Mouse (Mus musculus): ENCODE data around the gene Gas1. TPM values are rescaled to one million over a fixed set of nuclear protein-coding genes. Genes with fewer than 3 reads are reported as not detected.

Gene Gas1
- polyA plus RNA-seq, 1 experiment from 2014 or later, result 35.4 TPM

- ATAC-seq (ENCODE audit: insufficient read depth, low FRiP score), result peak; percentile 78; the same call in 1 of the 2 replicates
- H3K9ac ChIP-seq (ENCODE audit: low read length), result no peak overlapping the region
- no peaks in the 10 kb centered on the region for H3K36me3 ChIP-seq (ENCODE audit: control insufficient read depth, insufficient read depth, low read length)
- no peaks in the 10 kb centered on the region for H3K27me3 ChIP-seq (ENCODE audit: control insufficient read depth, insufficient read depth, low read length)
- no peak overlapping the region for H3K27ac ChIP-seq (ENCODE audit: low read length)
- H3K4me1 ChIP-seq (ENCODE audit: control insufficient read depth, insufficient read depth, low read length), result 0 out of 2 replicates have a peak, but pooled peaks cover 3% of the 10 kb centered on the region
- 22% methylated on average over 6 of the region's 6 CpGs for WGBS
- no peaks in the 10 kb centered on the region for H3K9me3 ChIP-seq (replicated peaks; ENCODE audit: control insufficient read depth, low read length)
- no peak overlapping the region for H3K4me2 ChIP-seq (ENCODE audit: low read depth, low read length)
- H3K4me3 ChIP-seq (replicated peaks; ENCODE audit: low read length), result no peak overlapping the region
Observed at GRCm38 (mm10) chr13:60193273-60193672, 16.1 kb upstream of the Gas1 start.

DNA sequence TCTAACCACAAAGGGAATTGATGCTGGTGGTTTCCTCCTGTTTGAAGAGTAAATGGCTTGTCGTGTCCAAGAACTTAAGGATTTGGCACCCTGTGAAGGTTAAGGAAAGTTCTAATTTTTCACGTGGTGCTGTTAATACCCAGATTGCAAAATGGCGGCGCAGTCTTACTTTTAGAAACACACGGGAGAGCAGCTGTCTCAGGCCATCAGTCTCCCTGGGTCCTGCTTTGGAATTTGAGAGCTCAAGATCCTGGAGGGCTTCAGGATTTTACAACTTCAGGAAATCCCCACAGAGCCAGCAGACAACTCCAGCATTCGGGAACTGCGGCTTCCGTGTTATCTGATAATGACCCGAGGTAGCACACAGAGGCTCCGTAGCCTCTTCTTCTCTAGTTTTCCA lies 12.8 kb upstream of the Gas1 start:
- Histone ChIP-seq H3K36me3 (ENCODE audit: control insufficient read depth, insufficient read depth, low read length) (no peaks in the 10 kb centered on the region), H3K4me3 (replicated peaks; ENCODE audit: low read length) (no peak overlapping the region), H3K9ac (ENCODE audit: low read length) (no peak overlapping the region), H3K9me3 (replicated peaks; ENCODE audit: control insufficient read depth, low read length) (no peaks in the 10 kb centered on the region), H3K27ac (ENCODE audit: low read length) (no peak overlapping the region), H3K27me3 (ENCODE audit: control insufficient read depth, insufficient read depth, low read length) (no peaks in the 10 kb centered on the region), H3K4me1 (ENCODE audit: control insufficient read depth, insufficient read depth, low read length) (0 out of 2 replicates have a peak, but pooled peaks cover 3% of the 10 kb centered on the region), H3K4me2 (ENCODE audit: low read depth, low read length) (no peak overlapping the region)
- ATAC-seq (ENCODE audit: insufficient read depth, low FRiP score), result no peak
- 56% methylated on average over 10 of the region's 10 CpGs for WGBS

DNA sequence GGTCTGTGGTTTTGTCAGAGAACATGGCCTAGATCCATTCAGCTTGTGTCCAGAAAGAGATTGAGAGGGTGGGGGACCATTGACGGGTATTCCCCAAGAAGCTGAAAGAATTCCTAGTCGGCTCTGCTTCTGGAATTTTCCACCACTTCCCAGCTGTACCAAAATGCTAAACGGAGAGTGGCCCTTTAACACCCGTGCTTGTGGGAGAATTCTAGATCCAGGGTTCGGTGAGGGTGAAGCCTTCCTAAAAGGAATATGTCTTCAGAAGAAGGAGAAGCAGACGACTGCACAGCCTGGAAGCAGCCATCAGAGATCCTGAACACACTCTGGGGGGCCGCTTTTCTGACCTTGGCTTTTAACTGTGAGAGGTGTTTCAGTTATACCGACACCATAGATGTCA lies 11.8 kb upstream of the Gas1 start:
- WGBS, result 76% methylated on average over 8 of the region's 8 CpGs
- Histone ChIP-seq H3K27ac (ENCODE audit: low read length) (no peak overlapping the region), H3K9me3 (replicated peaks; ENCODE audit: control insufficient read depth, low read length) (no peaks in the 10 kb centered on the region), H3K4me1 (ENCODE audit: control insufficient read depth, insufficient read depth, low read length) (0 out of 2 replicates have a peak, but pooled peaks cover 3% of the 10 kb centered on the region), H3K4me2 (ENCODE audit: low read depth, low read length) (no peak overlapping the region), H3K4me3 (replicated peaks; ENCODE audit: low read length) (no peak overlapping the region), H3K36me3 (ENCODE audit: control insufficient read depth, insufficient read depth, low read length) (no peaks in the 10 kb centered on the region), H3K27me3 (ENCODE audit: control insufficient read depth, insufficient read depth, low read length) (no peaks in the 10 kb centered on the region), H3K9ac (ENCODE audit: low read length) (no peak overlapping the region)
- ATAC-seq (ENCODE audit: insufficient read depth, low FRiP score), result no peak

- Histone ChIP-seq H3K4me3 (replicated peaks; ENCODE audit: low read length) (no peak overlapping the region), H3K9me3 (replicated peaks; ENCODE audit: control insufficient read depth, low read length) (no peaks in the 10 kb centered on the region; the same call in 1 of the 2 replicates), H3K9ac (ENCODE audit: low read length) (no peak overlapping the region), H3K4me1 (ENCODE audit: control insufficient read depth, insufficient read depth, low read length) (no peaks in the 10 kb centered on the region), H3K27ac (ENCODE audit: low read length) (no peak overlapping the region), H3K27me3 (ENCODE audit: control insufficient read depth, insufficient read depth, low read length) (no peaks in the 10 kb centered on the region), H3K36me3 (ENCODE audit: control insufficient read depth, insufficient read depth, low read length) (no peaks in the 10 kb centered on the region), H3K4me2 (ENCODE audit: low read depth, low read length) (no peak overlapping the region)
- 86% methylated on average over 2 of the region's 2 CpGs for WGBS
- no peak for ATAC-seq (ENCODE audit: insufficient read depth, low FRiP score)
Observed at GRCm38 (mm10) chr13:60187276-60187675, 10.1 kb upstream of the Gas1 start.

DNA sequence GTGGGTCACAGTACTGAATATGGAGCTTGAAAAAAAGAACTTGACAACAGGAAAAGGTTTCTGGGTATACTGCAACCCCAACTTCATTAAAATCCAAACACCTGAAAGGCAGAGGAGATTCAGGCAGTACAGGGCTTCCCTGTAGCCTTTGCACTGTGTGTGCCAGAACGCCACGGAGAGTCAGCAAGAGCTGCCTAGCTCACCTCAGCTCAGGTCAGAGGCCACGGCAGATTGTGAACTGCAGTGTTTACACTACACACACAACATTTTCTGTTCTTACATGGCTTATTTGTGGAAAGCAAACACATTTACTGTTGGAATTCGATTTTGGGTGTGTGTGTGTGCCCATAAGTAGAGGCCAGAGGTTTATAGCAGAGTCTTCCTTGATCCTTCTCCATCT lies 5.2 kb upstream of the Gas1 start:
- no peaks in the 10 kb centered on the region; the same call in 1 of the 2 replicates for H3K27me3 ChIP-seq (ENCODE audit: control insufficient read depth, insufficient read depth, low read length)
- no peak overlapping the region for H3K27ac ChIP-seq (ENCODE audit: low read length)
- no peaks in the 10 kb centered on the region; the same call in 1 of the 2 replicates for H3K9me3 ChIP-seq (replicated peaks; ENCODE audit: control insufficient read depth, low read length)
- no peaks in the 10 kb centered on the region for H3K4me1 ChIP-seq (ENCODE audit: control insufficient read depth, insufficient read depth, low read length)
- H3K9ac ChIP-seq (ENCODE audit: low read length), result no peak overlapping the region
- H3K36me3 ChIP-seq (ENCODE audit: control insufficient read depth, insufficient read depth, low read length), result no peaks in the 10 kb centered on the region
- H3K4me2 ChIP-seq (ENCODE audit: low read depth, low read length), result no peak overlapping the region
- 43% methylated on average over 4 of the region's 4 CpGs for WGBS
- H3K4me3 ChIP-seq (replicated peaks; ENCODE audit: low read length), result no peak overlapping the region
- no peak for ATAC-seq (ENCODE audit: insufficient read depth, low FRiP score)

DNA sequence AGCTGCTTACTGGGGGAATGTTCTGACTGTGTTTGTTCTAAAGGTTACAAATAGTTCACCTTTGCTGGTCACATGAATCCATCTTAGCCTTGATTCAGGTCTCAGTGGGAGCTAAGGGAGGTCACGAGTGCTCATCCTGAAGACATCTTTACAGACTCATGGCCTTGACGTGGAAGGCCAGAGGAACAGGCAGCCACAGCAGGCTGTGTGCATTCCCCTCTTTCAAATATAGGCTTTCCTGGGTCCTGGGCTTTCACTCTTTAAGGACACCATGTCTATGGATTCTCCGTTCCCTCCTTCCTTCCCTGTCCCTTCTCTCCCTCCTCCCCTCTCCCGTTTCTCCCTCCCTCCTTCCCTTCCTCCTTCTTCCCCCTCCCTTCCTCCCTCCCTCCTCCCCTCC lies 2.5 kb upstream of the Gas1 start:
- Histone ChIP-seq H3K36me3 (ENCODE audit: control insufficient read depth, insufficient read depth, low read length) (no peaks in the 10 kb centered on the region), H3K9me3 (replicated peaks; ENCODE audit: control insufficient read depth, low read length) (no peaks in the 10 kb centered on the region; the same call in 1 of the 2 replicates), H3K4me3 (replicated peaks; ENCODE audit: low read length) (no peak overlapping the region), H3K27me3 (ENCODE audit: control insufficient read depth, insufficient read depth, low read length) (peaks cover 6% of the 10 kb centered on the region), H3K9ac (ENCODE audit: low read length) (no peak overlapping the region), H3K4me1 (ENCODE audit: control insufficient read depth, insufficient read depth, low read length) (no peaks in the 10 kb centered on the region), H3K4me2 (ENCODE audit: low read depth, low read length) (no peak overlapping the region), H3K27ac (ENCODE audit: low read length) (no peak overlapping the region)
- ATAC-seq (ENCODE audit: insufficient read depth, low FRiP score), result no peak
- 85% methylated on average over 4 of the region's 4 CpGs for WGBS

DNA sequence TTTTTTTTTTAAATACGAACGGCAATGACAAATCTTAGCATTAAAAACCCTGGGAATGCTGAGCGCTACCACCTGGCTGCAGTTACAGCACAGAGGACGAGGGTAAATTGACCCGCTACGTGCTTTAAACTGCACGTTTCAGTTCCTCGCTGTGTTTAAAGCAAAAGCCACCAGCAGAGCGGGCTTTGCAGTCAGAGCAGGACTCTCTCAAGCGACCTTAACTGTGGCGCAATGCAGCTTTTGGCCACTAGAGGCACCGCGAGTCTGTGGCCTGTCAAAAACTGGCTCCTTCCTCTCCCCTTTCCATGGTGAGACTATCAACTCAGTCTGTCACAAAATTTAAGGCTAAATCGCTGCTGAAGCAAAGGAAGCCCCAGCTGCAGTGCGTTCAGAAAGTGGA lies 1.3 kb upstream of the Gas1 start:
- H3K4me2 ChIP-seq (ENCODE audit: low read depth, low read length), result peak overlapping the region; percentile 90
- peak overlapping the region; percentile 73 for H3K4me3 ChIP-seq (replicated peaks; ENCODE audit: low read length)
- H3K36me3 ChIP-seq (ENCODE audit: control insufficient read depth, insufficient read depth, low read length), result no peaks in the 10 kb centered on the region
- peak overlapping the region; percentile 82 for H3K27ac ChIP-seq (ENCODE audit: low read length)
- peak; percentile 9 for ATAC-seq (ENCODE audit: insufficient read depth, low FRiP score)
- H3K9ac ChIP-seq (ENCODE audit: low read length), result peak overlapping the region; percentile 93
- under 1% methylated on average over 15 of the region's 15 CpGs for WGBS
- peaks cover 5% of the 10 kb centered on the region; the same call in 1 of the 2 replicates for H3K4me1 ChIP-seq (ENCODE audit: control insufficient read depth, insufficient read depth, low read length)
- H3K9me3 ChIP-seq (replicated peaks; ENCODE audit: control insufficient read depth, low read length), result no peaks in the 10 kb centered on the region; the same call in 1 of the 2 replicates
- peaks cover 6% of the 10 kb centered on the region for H3K27me3 ChIP-seq (ENCODE audit: control insufficient read depth, insufficient read depth, low read length)

DNA sequence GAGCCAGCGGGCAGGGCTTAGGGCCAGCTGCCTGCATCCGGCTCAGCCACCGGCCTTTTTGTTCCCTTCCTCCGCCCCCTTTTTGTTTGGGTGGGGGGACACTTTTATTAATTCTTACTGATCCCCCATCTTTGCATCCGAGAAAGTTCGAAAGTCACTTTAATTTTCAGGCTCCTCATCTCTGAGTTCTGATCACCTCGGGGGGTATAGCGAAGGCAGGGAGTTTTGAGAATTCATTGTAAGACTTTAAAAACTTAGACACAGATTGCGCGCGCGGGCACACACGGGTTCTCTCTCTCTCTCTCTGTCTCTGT lies 589 bp upstream of the Gas1 start:
- WGBS, result under 1% methylated on average over 13 of the region's 13 CpGs
- H3K4me1 ChIP-seq (ENCODE audit: control insufficient read depth, insufficient read depth, low read length), result peaks cover 5% of the 10 kb centered on the region; the same call in 1 of the 2 replicates
- H3K4me2 ChIP-seq (ENCODE audit: low read depth, low read length), result peak overlapping the region; percentile 90
- H3K36me3 ChIP-seq (ENCODE audit: control insufficient read depth, insufficient read depth, low read length), result no peaks in the 10 kb centered on the region
- H3K27ac ChIP-seq (ENCODE audit: low read length), result peak overlapping the region; percentile 82
- no peaks in the 10 kb centered on the region for H3K9me3 ChIP-seq (replicated peaks; ENCODE audit: control insufficient read depth, low read length)
- H3K4me3 ChIP-seq (replicated peaks; ENCODE audit: low read length), result peak overlapping the region; percentile 73
- peak overlapping the region; percentile 93 for H3K9ac ChIP-seq (ENCODE audit: low read length)
- peaks cover 6% of the 10 kb centered on the region for H3K27me3 ChIP-seq (ENCODE audit: control insufficient read depth, insufficient read depth, low read length)
- ATAC-seq (ENCODE audit: insufficient read depth, low FRiP score), result no peak

GRCm38 (mm10) chr13:60176776-60177105 lies 424 bp downstream of the Gas1 start:
- no peaks in the 10 kb centered on the region for H3K36me3 ChIP-seq (ENCODE audit: control insufficient read depth, insufficient read depth, low read length)
- no peak for ATAC-seq (ENCODE audit: insufficient read depth, low FRiP score)
- H3K9ac ChIP-seq (ENCODE audit: low read length), result peak overlapping the region; percentile 93
- peak overlapping the region; percentile 73 for H3K4me3 ChIP-seq (replicated peaks; ENCODE audit: low read length)
- peak overlapping the region; percentile 98 for H3K27ac ChIP-seq (ENCODE audit: low read length)
- no peaks in the 10 kb centered on the region for H3K9me3 ChIP-seq (replicated peaks; ENCODE audit: control insufficient read depth, low read length)
- H3K4me1 ChIP-seq (ENCODE audit: control insufficient read depth, insufficient read depth, low read length), result peaks cover 5% of the 10 kb centered on the region; the same call in 1 of the 2 replicates
- peaks cover 7% of the 10 kb centered on the region for H3K27me3 ChIP-seq (ENCODE audit: control insufficient read depth, insufficient read depth, low read length)
- peak overlapping the region; percentile 90 for H3K4me2 ChIP-seq (ENCODE audit: low read depth, low read length)
- WGBS, result under 1% methylated on average over 53 of the region's 53 CpGs
